Mouse (Mus musculus) limb, embryonic 14.5 days (tissue): ENCODE measurements around the gene Chd8. TPM values are rescaled to one million over a fixed set of nuclear protein-coding genes. Genes with fewer than 3 reads are reported as not detected.
"Not testable (repeated sequence)": the region's sequence is repeated elsewhere in the genome, so short reads cannot be mapped to it uniquely, and the experiment has no call there.

Source experiments
- ATAC-seq: fragments of 200-750 bp; cut with Nextera tagmentation; 2 replicates; pipeline ENCODE4 v1.8.0; 2017; ENCODE audit warnings: low read depth, moderate number of reproducible peaks, moderate TSS enrichment; ENCODE audit not compliant: low FRiP score
- DNase-seq: peaks from one replicate; pipeline ENCODE4 v3.0.0-alpha.2; 2015; ENCODE audit warnings: low spot score
- H3K27ac ChIP-seq: fragments of 300-500 bp; sonication (generic); replicated peaks from 2 replicates; pipeline ENCODE4 v1.5.1; 2014; ENCODE audit warnings: low read depth, mild to moderate bottlenecking, low read length, moderate library complexity, mixed read lengths
- H3K27me3 ChIP-seq: fragments of 300-500 bp; sonication (generic); 2 replicates; pipeline ENCODE4 v1.6.1; 2014; ENCODE audit warnings: low read length, mixed read lengths; ENCODE audit not compliant: control insufficient read depth, insufficient read depth
- H3K36me3 ChIP-seq: fragments of 300-500 bp; sonication (generic); 2 replicates; pipeline ENCODE4 v1.6.1; 2014; ENCODE audit warnings: mild to moderate bottlenecking, low read length, moderate library complexity, mixed read lengths; ENCODE audit not compliant: control insufficient read depth, insufficient read depth
- H3K4me1 ChIP-seq: fragments of 300-500 bp; sonication (generic); 2 replicates; pipeline ENCODE4 v1.6.1; 2014; ENCODE audit warnings: antibody characterized with exemption, low read length, mixed read lengths; ENCODE audit not compliant: control insufficient read depth, insufficient read depth
- H3K4me2 ChIP-seq: fragments of 300-500 bp; sonication (generic); replicated peaks from 2 replicates; pipeline ENCODE4 v1.6.1; 2014; ENCODE audit warnings: low read depth, mild to moderate bottlenecking, low read length, moderate library complexity; ENCODE audit not compliant: severe bottlenecking
- H3K4me3 ChIP-seq: fragments of 300-500 bp; sonication (generic); replicated peaks from 2 replicates; pipeline ENCODE4 v1.5.1; 2014; ENCODE audit warnings: low read length
- H3K9ac ChIP-seq: fragments of 300-500 bp; sonication (generic); 2 replicates; pipeline ENCODE4 v1.6.1; 2014; ENCODE audit warnings: mild to moderate bottlenecking, low read depth, low read length, moderate library complexity; ENCODE audit not compliant: severe bottlenecking
- H3K9me3 ChIP-seq: fragments of 300-500 bp; sonication (generic); 2 replicates; pipeline ENCODE4 v1.6.1; 2016; ENCODE audit warnings: low read length; ENCODE audit not compliant: control insufficient read depth
- POLR2A ChIP-seq: fragments of 200-500 bp; IDR thresholded peaks from 2 replicates; pipeline ENCODE4 v1.8.0; 2012; ENCODE audit warnings: inconsistent platforms, mild to moderate bottlenecking, moderate library complexity, borderline replicate concordance; ENCODE audit not compliant: insufficient read depth, insufficient read length; ENCODE audit errors: extremely low read depth
- WGBS: fragments of 180-500 bp; shearing (Covaris S2); extraction: QIAGEN DNeasy Blood & Tissue Kit; methylation state at CpG from one replicate; pipeline ENCODE4 v1.1.7; 2014; 5-methylcytosine and 5-hydroxymethylcytosine counted together
- polyA plus RNA-seq, 2 experiments: library from polyadenylated mRNA; depleted of rRNA in 1 of 2; stranded (reverse) in 1 of 2; unstranded in 1 of 2; fragments of >200 nt; fragmentation: Nextera tagmentation in 1 of 2; extraction: Ambion mirVana in 1 of 2; gene quantifications; 2 replicates each; pipeline versions ENCODE4 v1.2.1 to v1.2.3; 2012 to 2014

Chd8 gene
- polyA plus RNA-seq (2012; rRNA removed) (52.4 and 57.6 TPM in 2 replicates), polyA plus RNA-seq (2014; fragmentation: Nextera tagmentation; extraction: Ambion mirVana) (50.0 and 52.6 TPM in 2 replicates)

GRCm38 (mm10) chr14:52257484-52258213, at the start of gene Chd8:
Chd8 (minus strand) TSS chr14:52257780.
- WGBS, result under 1% methylated on average over 41 of the region's 54 CpGs

GRCm38 (mm10) chr14:52306100-52306499, 48.5 kb upstream of the Chd8 start:
- H3K4me3 ChIP-seq, result no peak overlapping the region
- DNase-seq (no peak), ATAC-seq (no peak)
- no peak overlapping the region for H3K9ac ChIP-seq
- H3K27me3 ChIP-seq, result no peaks in the 10 kb centered on the region
- TF ChIP-seq POLR2A, result no peak
- H3K9me3 ChIP-seq, result no peaks in the 10 kb centered on the region
- peaks cover 4% of the 10 kb centered on the region; the same call in 1 of the 2 replicates for H3K4me1 ChIP-seq
- WGBS, result 98% methylated on average over 2 of the region's 2 CpGs
- no peak overlapping the region for H3K27ac ChIP-seq
- H3K4me2 ChIP-seq, result no peak overlapping the region
- peaks cover 17% of the 10 kb centered on the region for H3K36me3 ChIP-seq

More at GRCm38 (mm10) chr14:52257484-52258213, at the start of gene Chd8:
- peak within 1 kb of the TSS; percentile 80 for H3K4me3 ChIP-seq
- H3K4me1 ChIP-seq, result peaks cover 13% of the 10 kb centered on the region
- DNase-seq, result peak; percentile 98
- peaks cover 8% of the 10 kb centered on the region; the same call in 1 of the 2 replicates for H3K36me3 ChIP-seq
- no peaks in the 10 kb centered on the region for H3K27me3 ChIP-seq
- TF ChIP-seq POLR2A, result peak; percentile 93
- H3K9ac ChIP-seq, result peak within 1 kb of the TSS; percentile 85
- H3K9me3 ChIP-seq, result no peaks in the 10 kb centered on the region
- ATAC-seq, result peak; percentile 100
- H3K27ac ChIP-seq, result peak within 1 kb of the TSS; percentile 89
- H3K4me2 ChIP-seq, result peak within 1 kb of the TSS; percentile 75

- WGBS, result 0% methylated on average over 46 of the region's 46 CpGs
- peaks cover 16% of the 10 kb centered on the region for H3K36me3 ChIP-seq
- ATAC-seq (peak; percentile 96), DNase-seq (peak; percentile 98)
- H3K27ac ChIP-seq, result peak within 1 kb of the TSS; percentile 92
- peak within 1 kb of the TSS; percentile 66 for H3K4me3 ChIP-seq
- H3K4me2 ChIP-seq, result peak within 1 kb of the TSS; percentile 71
- peak; percentile 23; the same call in 1 of the 2 replicates for TF ChIP-seq POLR2A
- H3K9ac ChIP-seq, result peak within 1 kb of the TSS; percentile 74
- H3K27me3 ChIP-seq, result no peaks in the 10 kb centered on the region
- H3K4me1 ChIP-seq, result peaks cover 4% of the 10 kb centered on the region; the same call in 1 of the 2 replicates
- H3K9me3 ChIP-seq, result no peaks in the 10 kb centered on the region
Measured at GRCm38 (mm10) chr14:52304644-52305271, 47.2 kb upstream of the Chd8 start, which contains the start of gene Mettl3. Mettl3 (minus strand) TSS chr14:52305128.

- peaks cover 18% of the 10 kb centered on the region for H3K36me3 ChIP-seq
- WGBS, result 90% methylated on average over 3 of the region's 3 CpGs
- H3K4me1 ChIP-seq, H3K27me3 ChIP-seq, ATAC-seq, DNase-seq, H3K9me3 ChIP-seq, H3K9ac ChIP-seq, H3K27ac ChIP-seq, H3K4me2 ChIP-seq, H3K4me3 ChIP-seq: not testable (repeated sequence)
Measured at GRCm38 (mm10) chr14:52303517-52303916, 45.9 kb upstream of the Chd8 start.

GRCm38 (mm10) chr14:52295558-52296264, 38.1 kb upstream of the Chd8 start:
- no peak overlapping the region for H3K4me2 ChIP-seq
- H3K36me3 ChIP-seq, result peaks cover 85% of the 10 kb centered on the region
- no peak overlapping the region for H3K4me3 ChIP-seq
- H3K9me3 ChIP-seq, result no peaks in the 10 kb centered on the region
- no peak for TF ChIP-seq POLR2A
- WGBS, result 70% methylated on average over 6 of the region's 6 CpGs
- DNase-seq, result peak; percentile 82
- no peaks in the 10 kb centered on the region for H3K27me3 ChIP-seq
- ATAC-seq, result peak; percentile 27; the same call in 1 of the 2 replicates
- no peak overlapping the region for H3K27ac ChIP-seq
- H3K4me1 ChIP-seq, result no peaks in the 10 kb centered on the region
- no peak overlapping the region for H3K9ac ChIP-seq
